ENCODE assay signal across 9 mouse cellular contexts in the genomic region with DNA sequence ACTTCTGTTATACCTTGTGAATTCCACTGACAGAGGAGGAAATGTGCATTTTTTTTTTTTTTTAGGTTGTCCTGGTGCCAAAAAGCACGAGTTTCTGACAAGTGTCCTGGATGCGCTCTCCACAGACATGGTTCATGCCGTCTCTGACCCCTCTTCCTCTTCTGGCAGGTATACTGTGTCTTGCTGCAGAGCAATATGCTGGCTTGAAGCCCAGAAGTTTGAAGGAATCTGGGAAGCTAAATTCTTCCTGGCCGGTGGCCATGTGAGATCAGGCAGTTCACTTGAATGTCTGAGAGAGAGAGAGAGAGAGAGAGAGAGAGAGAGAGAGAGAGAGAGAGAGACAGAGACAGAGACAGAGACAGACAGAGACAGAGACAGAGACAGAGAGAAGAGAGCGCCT.
A peak's percentile ranks its signal among the peaks of the same experiment; 100 is the strongest.
DNase-seq lines count a peak whose midpoint lies in the region; ATAC-seq and TF ChIP-seq lines count a peak whose summit lies in the region.
"Had no signal": no experiment of that assay in that cellular context is flagged by ENCODE, and none has a peak within 500 bp of the region (broad histone marks: within the 10 kb centered on the region; RNA-seq: fewer than 3 reads in every experiment).

No protein-coding gene starts in this region.

- TF ChIP-seq CTCF in intestine, postnatal 0 days (IDR thresholded peaks at IDR 0.05; ENCODE audit: low read depth), result no peak

- 38% methylated on average over 5 of the region's 5 CpGs for WGBS in intestine, embryonic 14.5 days
- 61% methylated on average over 5 of the region's 5 CpGs for WGBS in intestine, postnatal 0 days

- H3K9me3 ChIP-seq in intestine, embryonic 14.5 days (ENCODE audit: control insufficient read depth, low read length), result no peaks in the 10 kb centered on the region
- H3K9me3 ChIP-seq in intestine, postnatal 0 days (ENCODE audit: control insufficient read depth), result no peaks in the 10 kb centered on the region
- H3K9me3 ChIP-seq: G1E had no signal

- H3K36me3 ChIP-seq in intestine, embryonic 14.5 days (ENCODE audit: control insufficient read depth, insufficient read depth, low read length), result no peaks in the 10 kb centered on the region
- no peaks in the 10 kb centered on the region for H3K36me3 ChIP-seq in intestine, postnatal 0 days (ENCODE audit: control insufficient read depth, insufficient read depth)
- H3K36me3 ChIP-seq: G1E had no signal

- peak; percentile 71 for DNase-seq in intestine, embryonic 14.5 days (ENCODE audit: low spot score)
- peak; percentile 63 for DNase-seq in brain, adult 2 months (ENCODE audit: low read depth, low spot score)
- DNase-seq in heart, postnatal 4 days, result peak; percentile 71
- peak; percentile 62 for DNase-seq in lung, postnatal 14 days
- no peak for DNase-seq in retina, embryonic 14.5 days (ENCODE audit: low spot score)
- DNase-seq in left cerebral cortex, postnatal 36 days (ENCODE audit: low spot score in 2 of 2), result no peak

- no peak overlapping the region for H3K4me3 ChIP-seq in intestine, embryonic 14.5 days (ENCODE audit: low read depth, low read length)
- H3K4me3 ChIP-seq in intestine, postnatal 0 days (ENCODE audit: low read depth, low read length), result no peak overlapping the region

- no peak overlapping the region for H3K4me2 ChIP-seq in intestine, embryonic 14.5 days (ENCODE audit: low read length)
- no peak overlapping the region for H3K4me2 ChIP-seq in intestine, postnatal 0 days (replicated peaks; ENCODE audit: low read depth)

- no peaks in the 10 kb centered on the region for H3K27me3 ChIP-seq in intestine, embryonic 14.5 days (replicated peaks; ENCODE audit: control insufficient read depth, insufficient read depth, low read length)
- no peaks in the 10 kb centered on the region for H3K27me3 ChIP-seq in intestine, postnatal 0 days (replicated peaks; ENCODE audit: control insufficient read depth, insufficient read depth, low read length)

- intact Hi-C loops in left cerebral cortex, postnatal 36 days (cut with DNase I), result no loop called here

- H3K27ac ChIP-seq in intestine, embryonic 14.5 days (ENCODE audit: low read depth), result no peak overlapping the region
- H3K27ac ChIP-seq in intestine, postnatal 0 days (ENCODE audit: low read depth, low read length), result no peak overlapping the region

- H3K9ac ChIP-seq in intestine, embryonic 14.5 days (ENCODE audit: low read length), result no peak overlapping the region
- no peak overlapping the region for H3K9ac ChIP-seq in intestine, postnatal 0 days (ENCODE audit: low read depth, low read length)

- peaks cover 5% of the 10 kb centered on the region; the same call in 1 of the 2 replicates for H3K4me1 ChIP-seq in intestine, embryonic 14.5 days (replicated peaks; ENCODE audit: control insufficient read depth, insufficient read depth, low read length)
- H3K4me1 ChIP-seq in intestine, postnatal 0 days (replicated peaks; ENCODE audit: control insufficient read depth, insufficient read depth, low read length), result no peaks in the 10 kb centered on the region

- ATAC-seq in intestine, embryonic 14.5 days (replicated peaks; ENCODE audit: low FRiP score, low TSS enrichment, low read depth), result peak; percentile 70
- ATAC-seq in intestine, postnatal 0 days, result no peak
- ATAC-seq in activated CD4-positive, CD25-positive, alpha-beta regulatory T cell, adult 4 months, result no peak

Comparison
In these comparisons a context has a peak if more than half of its experiments do, and no peak if none do; other contexts are left out.
1. DNase-seq: peak in intestine, embryonic 14.5 days (single experiment), brain, adult 2 months (single experiment), heart, postnatal 4 days (single experiment) and lung, postnatal 14 days (single experiment); none in retina, embryonic 14.5 days (single experiment) and left cerebral cortex, postnatal 36 days (0 of 2).